Mouse (Mus musculus) neural tube, embryonic 13.5 days (tissue): ENCODE data around the gene Tapbpl. TPM values are rescaled to one million over a fixed set of nuclear protein-coding genes. Genes with fewer than 3 reads are reported as not detected.

ENCODE experiments used
- ATAC-seq: fragments of 200-750 bp; cut with Nextera tagmentation; 2 replicates; pipeline ENCODE4 v1.8.0; 2017; ENCODE audit warnings: low read depth, mild to moderate bottlenecking, moderate TSS enrichment, moderate library complexity
- H3K27ac ChIP-seq: fragments of 300-500 bp; sonication (generic); replicated peaks from 2 replicates; pipeline ENCODE4 v1.5.1; 2015; ENCODE audit warnings: moderate library complexity, mild to moderate bottlenecking, inconsistent platforms
- H3K27me3 ChIP-seq: fragments of 300-500 bp; sonication (generic); 2 replicates; pipeline ENCODE4 v1.6.1; 2015; ENCODE audit warnings: mild to moderate bottlenecking, inconsistent platforms
- H3K36me3 ChIP-seq: fragments of 300-500 bp; sonication (generic); 2 replicates; pipeline ENCODE4 v1.6.1; 2015; ENCODE audit warnings: mild to moderate bottlenecking, inconsistent platforms
- H3K4me1 ChIP-seq: fragments of 300-500 bp; sonication (generic); replicated peaks from 2 replicates; pipeline ENCODE4 v1.6.1; 2015; ENCODE audit warnings: inconsistent platforms
- H3K4me2 ChIP-seq: fragments of 300-500 bp; sonication (generic); 2 replicates; pipeline ENCODE4 v1.6.1; 2015; ENCODE audit warnings: inconsistent platforms, mild to moderate bottlenecking, moderate library complexity
- H3K4me3 ChIP-seq: fragments of 300-500 bp; sonication (generic); 2 replicates; pipeline ENCODE4 v1.5.1; 2015; ENCODE audit warnings: mild to moderate bottlenecking, inconsistent platforms
- H3K9ac ChIP-seq: fragments of 300-500 bp; sonication (generic); 2 replicates; pipeline ENCODE4 v1.6.1; 2015; ENCODE audit warnings: moderate library complexity, mild to moderate bottlenecking, inconsistent platforms
- H3K9me3 ChIP-seq: fragments of 300-500 bp; sonication (generic); 2 replicates; pipeline ENCODE4 v1.6.1; 2016; ENCODE audit warnings: inconsistent platforms
- WGBS: fragments of 180-500 bp; shearing (Covaris S2); methylation state at CpG from one replicate; pipeline ENCODE4 v1.1.7; 2015; 5-methylcytosine and 5-hydroxymethylcytosine counted together
- polyA plus RNA-seq: library from polyadenylated mRNA; unstranded; fragments of >200 nt; fragmentation: Nextera tagmentation; extraction: Ambion mirVana; gene quantifications from 2 replicates; pipeline ENCODE4 v1.2.1, GENCODE M21; 2015

Tapbpl gene
- polyA plus RNA-seq, 1 experiment from 2014 or later, result 5.5 TPM

- H3K27me3 ChIP-seq, result no peaks in the 10 kb centered on the region
- H3K4me2 ChIP-seq, result no peak within 1 kb of the TSS
- WGBS, result 35% methylated on average over 6 of the region's 6 CpGs
- H3K27ac ChIP-seq, result no peak within 1 kb of the TSS
- no peaks in the 10 kb centered on the region for H3K36me3 ChIP-seq
- H3K9me3 ChIP-seq, result no peaks in the 10 kb centered on the region
- H3K4me1 ChIP-seq, result peaks cover 4% of the 10 kb centered on the region
- H3K4me3 ChIP-seq, result no peak within 1 kb of the TSS
- ATAC-seq, result no peak
- H3K9ac ChIP-seq, result no peak within 1 kb of the TSS
These were observed 5.1 kb upstream of the Tapbpl start, which contains the start of gene Cd27 for GRCm38 (mm10) chr6:125236782-125237181. Gene Cd27, minus strand, starts transcription at chr6:125237010.

GRCm38 (mm10) chr6:125236341-125236740, 4.7 kb upstream of the Tapbpl start:
- no peak overlapping the region for H3K4me2 ChIP-seq
- H3K4me1 ChIP-seq, result peaks cover 8% of the 10 kb centered on the region
- no peak for ATAC-seq
- no peak overlapping the region for H3K27ac ChIP-seq
- 61% methylated on average over 6 of the region's 6 CpGs for WGBS
- no peaks in the 10 kb centered on the region for H3K9me3 ChIP-seq
- H3K27me3 ChIP-seq, result no peaks in the 10 kb centered on the region
- no peaks in the 10 kb centered on the region for H3K36me3 ChIP-seq
- H3K4me3 ChIP-seq, result no peak overlapping the region
- no peak overlapping the region for H3K9ac ChIP-seq

- WGBS, result 77% methylated on average over 5 of the region's 5 CpGs
- Histone ChIP-seq H3K9ac (no peak overlapping the region), H3K4me2 (no peak overlapping the region), H3K4me3 (no peak overlapping the region), H3K9me3 (no peaks in the 10 kb centered on the region), H3K36me3 (no peaks in the 10 kb centered on the region), H3K4me1 (peaks cover 18% of the 10 kb centered on the region), H3K27ac (no peak overlapping the region), H3K27me3 (no peaks in the 10 kb centered on the region)
- no peak for ATAC-seq
These were observed 2.8 kb upstream of the Tapbpl start for GRCm38 (mm10) chr6:125234520-125234828.

- no peaks in the 10 kb centered on the region for H3K36me3 ChIP-seq
- H3K4me1 ChIP-seq, result peaks cover 18% of the 10 kb centered on the region
- no peak overlapping the region for H3K4me2 ChIP-seq
- 68% methylated on average over 7 of the region's 7 CpGs for WGBS
- no peaks in the 10 kb centered on the region for H3K27me3 ChIP-seq
- H3K4me3 ChIP-seq, result no peak overlapping the region
- no peak overlapping the region for H3K9ac ChIP-seq
- ATAC-seq, result no peak
- no peak overlapping the region for H3K27ac ChIP-seq
- no peaks in the 10 kb centered on the region for H3K9me3 ChIP-seq
These were observed 2.3 kb upstream of the Tapbpl start for GRCm38 (mm10) chr6:125233816-125234519.

- no peak for ATAC-seq
- H3K4me3 ChIP-seq, result no peak overlapping the region
- no peak overlapping the region for H3K9ac ChIP-seq
- peaks cover 18% of the 10 kb centered on the region for H3K4me1 ChIP-seq
- no peak overlapping the region for H3K27ac ChIP-seq
- no peaks in the 10 kb centered on the region for H3K27me3 ChIP-seq
- no peaks in the 10 kb centered on the region for H3K36me3 ChIP-seq
- 83% methylated on average over 6 of the region's 6 CpGs for WGBS
- H3K4me2 ChIP-seq, result 0 out of 2 replicates have a peak overlapping the region, but pooled peaks have one; percentile 84
- no peaks in the 10 kb centered on the region for H3K9me3 ChIP-seq
These were observed 856 bp upstream of the Tapbpl start for GRCm38 (mm10) chr6:125232516-125232915.

GRCm38 (mm10) chr6:125232045-125232437, 381 bp upstream of the Tapbpl start:
- H3K4me3 ChIP-seq, result peak overlapping the region; percentile 44
- no peaks in the 10 kb centered on the region for H3K36me3 ChIP-seq
- peak overlapping the region; percentile 80 for H3K9ac ChIP-seq
- no peak for ATAC-seq
- H3K4me2 ChIP-seq, result peak overlapping the region; percentile 84
- 53% methylated on average over 4 of the region's 4 CpGs for WGBS
- H3K4me1 ChIP-seq, result peaks cover 18% of the 10 kb centered on the region
- peak overlapping the region; percentile 79; the same call in 1 of the 2 replicates for H3K27ac ChIP-seq
- no peaks in the 10 kb centered on the region for H3K9me3 ChIP-seq
- H3K27me3 ChIP-seq, result no peaks in the 10 kb centered on the region

- WGBS, result 69% methylated on average over 9 of the region's 9 CpGs
- ATAC-seq, result peak; percentile 18; the same call in 1 of the 2 replicates
- Histone ChIP-seq H3K9me3 (no peaks in the 10 kb centered on the region), H3K27ac (no peak overlapping the region; the same call in 1 of the 2 replicates), H3K36me3 (no peaks in the 10 kb centered on the region), H3K4me3 (no peak overlapping the region), H3K4me1 (peaks cover 18% of the 10 kb centered on the region), H3K27me3 (no peaks in the 10 kb centered on the region), H3K9ac (peak overlapping the region; percentile 47), H3K4me2 (peak overlapping the region; percentile 84)
These were observed 1.1 kb downstream of the Tapbpl start for GRCm38 (mm10) chr6:125230571-125230970.

GRCm38 (mm10) chr6:125225518-125226115, 6.0 kb downstream of the Tapbpl start:
- no peak overlapping the region for H3K4me2 ChIP-seq
- no peak for ATAC-seq
- H3K27me3 ChIP-seq, result no peaks in the 10 kb centered on the region
- H3K9ac ChIP-seq, result no peak overlapping the region
- no peaks in the 10 kb centered on the region for H3K9me3 ChIP-seq
- peaks cover 2% of the 10 kb centered on the region for H3K4me1 ChIP-seq
- 84% methylated on average over 5 of the region's 5 CpGs for WGBS
- no peak overlapping the region for H3K27ac ChIP-seq
- no peaks in the 10 kb centered on the region; the same call in 1 of the 2 replicates for H3K36me3 ChIP-seq
- no peak overlapping the region for H3K4me3 ChIP-seq

- Histone ChIP-seq H3K9ac (no peak overlapping the region), H3K27me3 (no peaks in the 10 kb centered on the region), H3K36me3 (peaks cover 6% of the 10 kb centered on the region; the same call in 1 of the 2 replicates), H3K4me1 (no peaks in the 10 kb centered on the region), H3K9me3 (no peaks in the 10 kb centered on the region), H3K4me3 (no peak overlapping the region), H3K27ac (no peak overlapping the region), H3K4me2 (no peak overlapping the region)
- no peak for ATAC-seq
- WGBS, result 82% methylated on average over 3 of the region's 3 CpGs
These were observed 9.1 kb downstream of the Tapbpl start for GRCm38 (mm10) chr6:125222577-125222976.

GRCm38 (mm10) chr6:125222146-125222545, 9.5 kb downstream of the Tapbpl start:
- peaks cover 6% of the 10 kb centered on the region; the same call in 1 of the 2 replicates for H3K36me3 ChIP-seq
- H3K4me3 ChIP-seq, result no peak overlapping the region
- no peaks in the 10 kb centered on the region for H3K4me1 ChIP-seq
- H3K4me2 ChIP-seq, result no peak overlapping the region
- H3K9ac ChIP-seq, result 0 out of 2 replicates have a peak overlapping the region, but pooled peaks have one; percentile 6
- 73% methylated on average over 2 of the region's 2 CpGs for WGBS
- H3K9me3 ChIP-seq, result no peaks in the 10 kb centered on the region
- no peak overlapping the region for H3K27ac ChIP-seq
- no peaks in the 10 kb centered on the region for H3K27me3 ChIP-seq
- no peak for ATAC-seq

- no peak overlapping the region for H3K27ac ChIP-seq
- 91% methylated on average over 20 of the region's 20 CpGs for WGBS
- peaks cover 6% of the 10 kb centered on the region; the same call in 1 of the 2 replicates for H3K36me3 ChIP-seq
- H3K27me3 ChIP-seq, result no peaks in the 10 kb centered on the region
- H3K9me3 ChIP-seq, result no peaks in the 10 kb centered on the region
- H3K9ac ChIP-seq, result no peak overlapping the region
- H3K4me1 ChIP-seq, result peaks cover 8% of the 10 kb centered on the region
- no peak for ATAC-seq
- H3K4me3 ChIP-seq, result no peak overlapping the region
- no peak overlapping the region for H3K4me2 ChIP-seq
These were observed 10.4 kb downstream of the Tapbpl start for GRCm38 (mm10) chr6:125221115-125221745.

GRCm38 (mm10) chr6:125218963-125219362, 12.7 kb downstream of the Tapbpl start:
- H3K4me2 ChIP-seq, result no peak overlapping the region
- H3K36me3 ChIP-seq, result peaks cover 6% of the 10 kb centered on the region; the same call in 1 of the 2 replicates
- H3K4me1 ChIP-seq, result peaks cover 13% of the 10 kb centered on the region
- no peak overlapping the region for H3K9ac ChIP-seq
- peaks cover 2% of the 10 kb centered on the region for H3K27me3 ChIP-seq
- H3K9me3 ChIP-seq, result no peaks in the 10 kb centered on the region
- ATAC-seq, result no peak
- H3K4me3 ChIP-seq, result no peak overlapping the region
- H3K27ac ChIP-seq, result no peak overlapping the region
- 79% methylated on average over 4 of the region's 4 CpGs for WGBS
